Mouse (Mus musculus) lung, adult 2 months (tissue): ENCODE results near the gene Sfmbt1.

Experiments
- CTCF ChIP-seq: fragments of 200-500 bp; IDR thresholded peaks from 2 replicates; pipeline ENCODE4 v1.5.1; 2011; ENCODE audit warnings: mild to moderate bottlenecking, low read length, control low read depth; ENCODE audit not compliant: insufficient read depth
- POLR2A ChIP-seq: fragments of 200-500 bp; IDR thresholded peaks from 2 replicates; pipeline ENCODE4 v1.6.1; 2011; ENCODE audit warnings: low read depth, mild to moderate bottlenecking, control low read depth, low read length, borderline replicate concordance; ENCODE audit errors: extremely low read depth

- no peak for TF ChIP-seq CTCF
- no peak for TF ChIP-seq POLR2A
Measured at GRCm38 (mm10) chr14:30697407-30698052, 17.1 kb upstream of the Sfmbt1 start.
